Mouse (Mus musculus) heart, adult 11 months (tissue): ENCODE measurements around the gene Cnfn.

Experiments
- DNase-seq: peaks from one replicate; pipeline ENCODE4 v3.0.0; 2022

Cnfn gene

GRCm38 (mm10) chr7:25390054-25390770 is 20.7 kb upstream of the Cnfn start:
- peak; percentile 99 for DNase-seq

DNA sequence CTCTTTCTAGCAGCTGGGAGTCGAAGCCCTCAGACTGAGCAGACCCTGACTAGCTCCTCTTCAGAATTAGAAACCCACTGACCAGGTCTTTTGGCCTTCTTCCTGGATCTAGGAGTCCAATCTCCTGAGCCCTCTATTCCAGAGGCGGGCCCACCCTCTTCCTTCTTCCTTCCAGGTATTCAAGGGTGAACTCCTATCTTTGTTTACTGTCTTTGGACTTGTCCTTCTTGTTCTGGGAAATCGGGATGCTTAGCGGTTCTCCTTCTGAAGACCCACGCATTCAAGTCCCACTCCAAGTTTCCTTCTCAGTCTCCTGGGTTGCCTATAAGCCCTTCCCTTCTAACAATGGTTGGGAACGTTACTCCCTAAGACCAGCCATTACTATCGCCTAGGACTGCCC is 19.4 kb upstream of the Cnfn start:
- DNase-seq: peak; percentile 97

- DNase-seq: peak; percentile 94
Observed at GRCm38 (mm10) chr7:25387811-25388440, 18.4 kb upstream of the Cnfn start.

DNA sequence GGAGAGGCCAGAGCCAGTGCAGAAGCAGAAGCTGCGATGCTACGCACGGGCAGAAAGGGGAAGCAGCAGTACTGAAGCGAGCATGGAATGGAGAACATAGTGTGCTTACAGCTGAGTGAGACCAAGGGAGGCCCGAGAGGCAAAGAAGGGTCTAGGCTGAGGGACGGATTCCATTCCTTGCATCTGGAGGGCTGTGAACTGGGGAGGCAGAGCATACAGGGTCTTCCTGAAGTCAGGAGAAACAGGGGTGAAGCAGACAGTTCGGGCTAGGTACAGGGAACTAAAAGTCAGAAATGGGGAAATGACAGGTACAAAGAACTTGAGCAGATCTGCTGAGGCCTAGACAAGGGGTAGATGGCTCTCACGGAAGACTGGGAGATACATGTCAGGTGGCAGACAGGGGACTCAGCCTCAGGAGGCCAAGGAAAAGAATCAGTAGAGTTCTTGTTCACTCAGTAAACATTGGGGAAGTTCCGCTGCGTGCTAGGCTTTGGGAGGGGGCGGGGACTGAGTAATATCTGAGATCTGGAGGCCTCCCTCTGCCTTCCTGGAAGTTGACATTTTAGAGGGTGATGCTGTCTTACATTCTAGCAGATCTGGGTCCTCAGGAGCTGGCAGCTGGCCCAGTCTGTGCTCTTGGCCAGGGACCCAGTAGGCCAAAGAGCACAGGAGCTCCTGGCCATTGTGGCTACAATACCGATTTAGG is 16.5 kb upstream of the Cnfn start:
- peak; percentile 99 for DNase-seq

- DNase-seq: peak; percentile 94
Observed at GRCm38 (mm10) chr7:25385259-25385658, 15.7 kb upstream of the Cnfn start.

- peak; percentile 95 for DNase-seq
Observed at GRCm38 (mm10) chr7:25384818-25385217, 15.3 kb upstream of the Cnfn start.

DNA sequence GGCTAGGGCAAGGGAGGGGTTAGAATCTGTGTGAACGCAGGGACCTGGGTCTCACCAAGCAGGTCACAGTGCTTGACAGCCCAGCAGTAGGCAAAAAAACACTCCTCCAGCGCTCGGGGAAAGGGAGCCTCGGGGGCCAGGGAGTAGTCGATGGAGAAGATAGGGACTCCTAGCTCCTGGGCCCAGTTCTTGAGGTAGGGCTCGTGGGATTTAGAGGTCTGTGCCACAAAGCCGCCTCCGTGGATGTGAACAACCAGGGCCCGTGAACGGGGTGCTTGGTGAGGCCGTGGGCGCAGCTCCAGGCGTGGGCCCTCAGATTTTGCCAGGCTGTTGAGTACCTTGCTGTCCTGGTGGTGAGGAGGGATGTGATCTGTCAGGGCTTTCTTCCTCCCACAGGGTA is 14.8 kb upstream of the Cnfn start:
- DNase-seq: peak; percentile 91

DNA sequence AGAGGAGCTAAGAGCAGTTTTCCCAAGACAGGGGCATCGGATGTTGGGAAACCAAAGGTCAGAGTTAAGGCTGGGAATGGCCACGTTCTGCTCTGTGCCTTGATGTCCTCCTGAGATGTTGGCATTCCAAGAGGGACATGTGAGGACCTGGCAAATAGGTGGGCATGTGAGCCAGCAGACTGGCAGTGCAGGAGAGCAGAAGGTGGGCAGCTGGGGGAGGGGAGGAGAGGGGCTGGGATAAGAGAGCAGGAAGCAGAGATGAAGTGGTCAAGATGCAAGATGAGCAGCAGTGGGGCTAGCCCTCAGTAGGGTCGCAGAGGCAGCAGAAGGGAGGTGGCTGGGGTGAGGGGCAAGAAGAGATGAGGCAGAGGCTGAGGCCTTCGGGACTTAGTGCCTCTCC is 14.4 kb upstream of the Cnfn start:
- no peak for DNase-seq

DNA sequence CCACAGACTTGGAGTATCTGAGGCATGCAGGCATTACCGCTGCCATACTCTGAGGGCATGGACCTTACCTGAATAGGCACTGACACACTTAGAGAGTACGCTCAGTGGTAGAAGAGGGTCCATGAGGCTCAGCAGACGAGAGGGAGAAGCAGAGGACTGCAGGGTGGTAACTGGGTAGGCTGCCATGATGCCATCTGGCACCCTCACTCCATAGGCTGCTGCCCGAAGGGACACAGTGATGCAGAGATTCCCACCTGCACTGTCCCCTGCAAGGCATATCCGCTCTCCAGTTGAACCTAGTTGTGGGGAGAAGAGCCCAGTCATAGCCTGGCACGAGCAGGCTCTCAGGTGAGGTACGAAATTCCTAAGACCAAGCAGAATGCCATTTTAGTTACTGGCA is 13.9 kb upstream of the Cnfn start:
- DNase-seq: no peak

DNA sequence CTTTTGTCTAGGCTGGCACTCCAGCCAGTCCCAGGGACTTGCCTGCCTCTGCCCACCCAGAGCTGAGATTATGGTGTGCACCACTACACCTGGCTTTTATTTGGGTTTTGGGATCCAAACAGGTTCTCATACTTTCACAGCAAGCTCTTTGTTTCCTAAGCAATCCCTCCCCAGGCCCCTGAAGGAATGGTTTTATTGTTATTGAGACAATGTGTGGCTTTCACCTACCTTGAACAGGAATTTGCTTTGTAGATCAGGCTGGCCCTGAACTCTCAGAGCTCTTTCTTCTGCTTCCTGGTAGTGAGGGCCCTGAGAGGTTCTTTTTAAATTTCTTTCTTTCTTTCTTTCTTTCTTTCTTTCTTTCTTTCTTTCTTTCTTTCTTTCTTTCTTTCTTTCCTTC is 13.0 kb upstream of the Cnfn start:
- DNase-seq: no peak

DNA sequence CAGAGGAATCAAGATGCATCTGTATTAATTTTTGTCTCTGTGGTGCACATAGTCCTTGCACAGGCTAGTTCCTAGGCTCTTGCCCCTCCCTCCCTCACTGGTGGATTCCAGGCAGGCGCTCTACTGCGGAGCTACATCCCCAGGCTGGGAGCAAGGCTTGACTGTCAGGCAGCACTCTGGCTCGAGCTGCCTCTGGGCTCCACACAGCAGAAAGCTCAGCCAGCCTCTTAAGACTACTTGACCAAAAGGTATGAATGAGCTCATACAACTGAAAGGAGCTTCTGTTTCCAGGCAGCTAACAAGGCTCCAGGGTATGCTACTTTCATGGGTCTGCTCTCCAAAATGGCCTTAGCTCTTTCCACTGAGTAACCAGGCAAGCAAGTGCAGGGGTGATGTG is 11.8 kb upstream of the Cnfn start:
- DNase-seq: peak; percentile 91

GRCm38 (mm10) chr7:25380392-25381283 is 11.1 kb upstream of the Cnfn start:
- peak; percentile 95 for DNase-seq

GRCm38 (mm10) chr7:25379551-25380351 is 10.2 kb upstream of the Cnfn start:
- peak; percentile 97 for DNase-seq

GRCm38 (mm10) chr7:25378181-25379100 is 8.9 kb upstream of the Cnfn start:
- no peak for DNase-seq

DNA sequence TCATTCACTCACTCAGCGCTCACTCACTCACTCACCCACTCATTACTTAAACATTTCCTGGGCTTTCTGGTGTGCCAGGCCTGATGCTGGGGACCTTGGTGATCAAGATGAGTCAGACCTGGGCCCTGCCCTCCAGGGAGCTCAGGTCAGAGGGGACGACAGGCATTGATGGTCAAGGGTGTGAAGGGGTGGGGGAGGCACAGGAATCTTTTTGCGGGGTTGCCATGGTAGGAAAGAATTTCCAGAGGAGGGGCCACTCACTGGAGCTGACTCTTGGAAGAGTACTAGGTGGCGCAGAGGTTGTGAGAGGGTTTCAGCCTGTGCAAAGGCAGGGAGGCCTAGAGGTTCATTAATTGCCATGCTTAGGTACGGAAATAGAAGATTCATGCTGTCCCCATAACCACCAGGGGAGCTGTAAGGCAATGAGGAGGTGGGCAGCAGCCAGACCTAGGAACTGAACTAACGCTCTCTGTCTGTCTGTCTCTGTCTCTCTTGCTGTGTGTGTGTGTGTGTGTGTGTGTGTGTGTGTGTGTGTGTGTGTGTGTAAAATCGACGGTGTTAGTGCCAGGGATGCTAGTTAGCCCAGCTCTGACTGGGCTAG is 7.7 kb upstream of the Cnfn start:
- no peak for DNase-seq

GRCm38 (mm10) chr7:25376556-25376955 is 7.0 kb upstream of the Cnfn start:
- DNase-seq: peak; percentile 99

- no peak for DNase-seq
Observed at GRCm38 (mm10) chr7:25372441-25372840, 2.9 kb upstream of the Cnfn start.

- no peak for DNase-seq
Observed at GRCm38 (mm10) chr7:25368333-25368732, 1.2 kb downstream of the Cnfn start.

- DNase-seq: peak; percentile 93
Observed at GRCm38 (mm10) chr7:25367632-25368293, 1.8 kb downstream of the Cnfn start.
